Mouse (Mus musculus) neural tube, embryonic 15.5 days (tissue): ENCODE results near the gene Tmod3. TPM values are rescaled to one million over a fixed set of nuclear protein-coding genes. Genes with fewer than 3 reads are reported as not detected.

ENCODE experiments used
- polyA plus RNA-seq: library from polyadenylated mRNA; unstranded; fragments of >200 nt; fragmentation: Nextera tagmentation; extraction: Ambion mirVana; gene quantifications from 2 replicates; pipeline ENCODE4 v1.2.1, GENCODE M21; 2015

The Tmod3 gene
- polyA plus RNA-seq, 1 experiment from 2014 or later = 68.1 TPM

Other genes starting within 250 kb of the Tmod3 start
- gene Bcl2l10, start 211.9 kb downstream of the Tmod3 start, polyA plus RNA-seq = not detected in 2 replicates
- 133 and 150 TPM in 2 replicates for gene Mapk6, start 149.7 kb downstream of the Tmod3 start, polyA plus RNA-seq
- 39.9 and 43.4 TPM in 2 replicates for gene Leo1, start 118.1 kb downstream of the Tmod3 start, polyA plus RNA-seq
- 252 and 283 TPM in 2 replicates for gene Tmod2, start 51.7 kb upstream of the Tmod3 start, polyA plus RNA-seq
- gene Lysmd2, start 66.1 kb upstream of the Tmod3 start, polyA plus RNA-seq = 33.8 and 39.5 TPM in 2 replicates
- 102 and 123 TPM in 2 replicates for gene Scg3, start 124.4 kb upstream of the Tmod3 start, polyA plus RNA-seq
- 2.7 and 3.3 TPM in 2 replicates for gene Bmp5, start 215.7 kb upstream of the Tmod3 start, polyA plus RNA-seq